Mouse (Mus musculus): ENCODE data around the gene Rpl3. TPM values are rescaled to one million over a fixed set of nuclear protein-coding genes. Genes with fewer than 3 reads are reported as not detected.

Gene Rpl3
- total RNA-seq, 2 experiments from 2014 or later, result 475 to 533 TPM

GRCm38 (mm10) chr15:80090741-80091120 lies 937 bp downstream of the Rpl3 start:
- DNase-seq (ENCODE audit: low spot score in 2 of 2), result no peak

- no peak for DNase-seq (ENCODE audit: low spot score in 2 of 2)
Observed at GRCm38 (mm10) chr15:80090155-80090554, 1.5 kb downstream of the Rpl3 start.

GRCm38 (mm10) chr15:80088637-80089036 lies 3.0 kb downstream of the Rpl3 start:
- DNase-seq (ENCODE audit: low spot score in 2 of 2), result peak; percentile 63 to 88

- no peak for DNase-seq (ENCODE audit: low spot score in 2 of 2)
Observed at GRCm38 (mm10) chr15:80087406-80088012, 4.2 kb downstream of the Rpl3 start.

- no peak for DNase-seq (ENCODE audit: low spot score in 2 of 2)
Observed at GRCm38 (mm10) chr15:80083740-80084139, 7.9 kb downstream of the Rpl3 start.

- DNase-seq (ENCODE audit: low spot score in 2 of 2), result peak; percentile 94 to 99
Observed at GRCm38 (mm10) chr15:80083276-80083731, 8.4 kb downstream of the Rpl3 start.

- no peak for DNase-seq (ENCODE audit: low spot score in 2 of 2)
Observed at GRCm38 (mm10) chr15:80082661-80083275, 8.9 kb downstream of the Rpl3 start.

GRCm38 (mm10) chr15:80081801-80082546 lies 9.7 kb downstream of the Rpl3 start:
- DNase-seq (ENCODE audit: low spot score in 2 of 2), result no peak

GRCm38 (mm10) chr15:80080711-80081615 lies 10.7 kb downstream of the Rpl3 start:
- no peak for DNase-seq (ENCODE audit: low spot score in 2 of 2)

GRCm38 (mm10) chr15:80079954-80080353 lies 11.7 kb downstream of the Rpl3 start:
- no peak for DNase-seq (ENCODE audit: low spot score in 2 of 2)

GRCm38 (mm10) chr15:80079129-80079668 lies 12.5 kb downstream of the Rpl3 start:
- DNase-seq (ENCODE audit: low spot score in 2 of 2), result no peak

- no peak for DNase-seq (ENCODE audit: low spot score in 2 of 2)
Observed at GRCm38 (mm10) chr15:80078058-80078814, 13.4 kb downstream of the Rpl3 start.

GRCm38 (mm10) chr15:80076338-80077136 lies 15.1 kb downstream of the Rpl3 start:
- peak; percentile 52 to 80 for DNase-seq (ENCODE audit: low spot score in 2 of 2)

GRCm38 (mm10) chr15:80075733-80076337 lies 15.8 kb downstream of the Rpl3 start:
- no peak for DNase-seq (ENCODE audit: low spot score in 2 of 2)

- no peak for DNase-seq (ENCODE audit: low spot score in 2 of 2)
Observed at GRCm38 (mm10) chr15:80075374-80075694, 16.3 kb downstream of the Rpl3 start.

GRCm38 (mm10) chr15:80074663-80075373 lies 16.9 kb downstream of the Rpl3 start:
- no peak for DNase-seq (ENCODE audit: low spot score in 2 of 2)

- no peak for DNase-seq (ENCODE audit: low spot score in 2 of 2)
Observed at GRCm38 (mm10) chr15:80073256-80073621, 18.4 kb downstream of the Rpl3 start.

- no peak for DNase-seq (ENCODE audit: low spot score in 2 of 2)
Observed at GRCm38 (mm10) chr15:80072579-80073255, 19.0 kb downstream of the Rpl3 start.
